Mouse (Mus musculus) ovary, adult 18-20 months (tissue): Measurements from ENCODE around the gene Ccdc188.

Source experiments
- DNase-seq: peaks from one replicate; pipeline ENCODE4 v3.0.0; 2022; ENCODE audit warnings: low spot score, mixed read lengths

The Ccdc188 gene

DNA sequence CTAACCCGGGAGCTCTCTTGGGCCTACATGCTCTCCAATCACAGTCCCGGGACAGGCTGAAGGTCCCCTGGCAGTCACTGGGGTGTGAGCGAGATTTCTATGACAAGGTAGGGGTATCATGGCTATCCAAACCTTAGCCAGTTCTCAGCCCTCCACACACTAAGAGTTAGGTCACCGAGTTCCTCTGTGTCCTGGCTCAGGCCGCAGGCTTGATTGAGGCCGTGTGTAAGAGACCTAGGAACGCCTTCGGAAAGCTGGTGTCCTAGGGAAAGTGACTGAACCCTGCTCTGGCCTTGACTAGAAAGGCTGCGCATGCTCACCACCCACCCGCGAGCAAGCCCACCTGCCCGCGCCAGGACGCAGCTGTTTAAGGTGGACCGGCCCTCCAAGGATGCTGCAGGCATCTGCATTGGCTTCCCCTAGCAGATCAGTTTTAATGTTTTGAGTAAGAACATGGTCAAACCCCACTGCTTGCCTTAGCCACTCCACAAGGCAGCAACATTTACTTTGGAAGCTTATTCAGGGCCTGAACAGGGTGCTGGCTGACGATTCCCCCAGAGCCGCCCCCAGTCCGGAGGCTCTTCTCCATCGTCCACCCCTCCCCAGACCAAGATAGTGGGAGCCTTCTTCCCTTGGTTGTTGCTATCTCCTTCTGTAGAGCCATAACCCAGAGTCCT, 17.8 kb downstream of the Ccdc188 start:
- DNase-seq = peak; percentile 69

DNA sequence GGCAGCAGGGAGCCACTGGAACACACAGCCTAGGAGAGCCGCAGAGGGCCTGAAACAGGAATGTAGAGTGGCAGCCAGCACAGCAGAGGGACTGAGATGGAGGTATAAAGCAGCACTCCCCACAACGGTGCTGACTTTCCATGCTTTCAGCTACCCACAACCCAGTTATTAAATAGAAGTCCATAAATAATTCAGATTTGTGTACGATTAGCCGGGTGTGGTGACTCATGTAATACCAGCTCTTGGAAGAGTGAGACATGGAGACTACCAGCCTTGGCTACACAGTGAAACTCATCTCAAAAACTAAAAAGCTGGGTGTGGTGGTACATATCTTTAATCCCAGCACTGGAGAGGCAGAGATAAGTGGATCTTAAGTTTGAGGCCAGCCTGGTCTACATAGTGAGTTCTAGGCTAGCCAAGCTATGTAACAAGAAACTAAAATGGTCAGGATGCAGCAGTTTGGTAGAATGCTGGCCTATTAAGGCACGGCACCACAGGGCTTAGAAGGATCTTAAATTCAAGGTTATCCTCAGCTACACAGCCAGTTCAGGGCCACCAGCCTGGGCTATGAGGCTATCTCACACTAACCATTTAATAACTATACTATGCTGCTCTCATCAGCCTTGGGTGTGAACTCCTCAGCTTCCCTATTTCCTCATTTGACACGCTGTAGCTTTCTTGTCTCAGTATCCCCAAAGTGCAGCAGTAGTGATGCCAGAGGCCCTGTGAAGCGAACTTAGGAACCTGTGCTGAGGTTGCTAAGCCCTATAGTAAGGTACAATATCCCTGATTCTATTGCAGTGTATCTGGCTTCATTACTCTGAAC, 19.2 kb downstream of the Ccdc188 start:
- DNase-seq = no peak

DNA sequence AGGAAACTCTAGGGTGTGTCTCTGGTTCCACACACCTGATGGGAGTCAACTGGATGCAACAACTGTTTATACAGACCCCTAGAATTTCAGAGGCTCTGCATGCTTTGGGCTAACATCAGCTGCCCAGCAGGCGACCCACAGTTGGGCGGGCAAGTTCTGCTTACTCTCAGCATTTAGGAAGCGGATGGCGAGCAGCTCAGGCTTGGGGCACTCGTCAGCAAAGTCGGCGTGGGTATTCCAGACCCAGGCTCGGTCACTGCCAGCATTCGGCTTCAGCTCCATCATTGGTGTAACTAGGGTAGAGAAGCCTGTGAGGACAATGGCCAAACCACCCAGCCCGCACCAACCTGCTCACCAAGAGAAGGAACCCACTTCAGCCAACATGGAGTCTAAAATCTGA, 23.9 kb downstream of the Ccdc188 start:
- no peak for DNase-seq

DNA sequence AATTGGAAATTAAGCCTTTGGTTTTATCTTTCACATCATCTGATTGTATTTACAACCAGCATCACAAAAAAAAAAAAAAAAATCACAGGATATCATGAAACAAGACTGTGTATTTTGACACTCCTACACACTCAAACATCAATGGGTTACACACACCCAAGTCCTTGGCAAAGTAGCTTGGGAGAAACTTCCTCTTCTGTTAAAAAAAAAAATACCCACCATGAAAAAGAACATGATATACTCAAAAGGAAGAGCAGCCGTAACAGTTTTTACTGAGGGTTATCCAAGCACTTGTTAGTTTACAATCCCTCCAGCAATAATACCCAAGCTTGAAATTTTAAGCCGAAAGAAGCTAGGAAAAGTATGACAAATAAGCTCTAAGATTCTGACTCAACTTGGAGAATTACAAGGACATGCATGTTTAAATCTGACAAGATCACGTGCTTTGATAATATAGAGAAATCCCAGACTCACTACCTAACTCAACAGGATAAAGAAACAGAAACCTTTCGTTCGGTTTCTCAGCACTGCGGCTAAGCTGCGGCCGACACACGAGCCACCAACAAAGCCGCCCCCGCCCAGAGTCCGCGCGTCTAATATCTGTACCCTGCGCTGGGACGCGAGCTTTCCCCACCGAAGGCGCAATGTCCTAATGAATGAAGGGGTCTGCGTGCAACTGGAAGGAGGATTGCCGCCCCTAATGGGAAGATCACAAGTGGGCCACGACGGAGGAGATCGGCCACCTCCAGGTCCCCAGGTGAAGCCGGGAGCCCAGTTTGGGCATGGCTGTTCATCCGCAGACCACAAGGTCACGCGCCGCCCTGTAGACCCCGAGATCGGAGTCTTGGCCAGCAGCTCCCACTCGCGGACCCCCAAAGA, 30.1 kb downstream of the Ccdc188 start:
- DNase-seq = no peak

DNA sequence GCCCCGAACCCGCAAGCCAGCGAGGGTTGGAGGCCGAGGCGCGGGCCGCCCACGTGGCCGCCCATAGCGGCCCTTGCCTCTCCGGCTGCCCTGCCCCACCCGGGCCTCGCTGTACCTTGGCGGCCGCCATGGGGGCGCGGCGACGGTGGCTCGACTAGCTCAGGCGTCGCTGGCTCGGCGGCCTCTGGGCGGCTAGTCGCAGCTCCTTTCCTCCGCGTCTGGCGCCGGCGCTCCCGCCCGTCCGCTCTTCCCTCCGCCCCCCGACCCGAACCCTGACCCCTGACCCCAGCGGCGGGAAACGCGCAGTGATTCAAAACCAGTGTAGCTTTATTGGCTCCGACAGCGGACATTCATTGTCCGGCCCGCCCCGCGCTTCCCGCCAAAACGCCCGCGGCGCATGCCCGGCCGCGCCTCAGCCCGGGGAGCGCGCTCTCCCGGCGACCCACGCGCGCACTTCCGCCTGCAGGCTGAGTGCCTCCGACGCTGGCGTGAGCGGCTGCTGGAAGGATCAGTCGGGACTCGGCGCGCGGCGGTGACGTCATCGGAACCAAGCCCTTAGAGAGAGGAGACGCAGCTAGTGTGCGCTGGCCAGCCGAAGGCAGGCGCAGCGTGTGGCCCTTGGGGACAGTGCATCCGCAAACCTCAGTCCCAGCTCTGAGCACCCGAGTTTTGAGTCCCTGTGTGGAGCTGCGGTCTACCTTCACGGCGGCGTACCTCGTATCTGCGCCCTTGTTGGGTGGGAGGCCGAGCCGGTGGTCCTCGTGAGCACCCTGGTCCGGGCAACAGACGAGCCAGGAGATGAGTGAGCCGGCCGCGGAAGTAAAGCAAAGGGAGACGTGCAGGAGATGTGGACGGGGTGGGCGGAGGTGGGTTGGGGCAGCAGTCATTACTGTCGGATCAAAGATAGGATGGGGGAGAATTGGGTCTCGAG, 31.0 kb downstream of the Ccdc188 start, which contains the start of the genes Trmt2a and Ranbp1:
TSS of gene Trmt2a (plus strand) at position 247 of the 931 bp plus-strand sequence.
TSS of gene Ranbp1 (minus strand) at position 300 of the 931 bp plus-strand sequence.
- DNase-seq = peak; percentile 98

DNA sequence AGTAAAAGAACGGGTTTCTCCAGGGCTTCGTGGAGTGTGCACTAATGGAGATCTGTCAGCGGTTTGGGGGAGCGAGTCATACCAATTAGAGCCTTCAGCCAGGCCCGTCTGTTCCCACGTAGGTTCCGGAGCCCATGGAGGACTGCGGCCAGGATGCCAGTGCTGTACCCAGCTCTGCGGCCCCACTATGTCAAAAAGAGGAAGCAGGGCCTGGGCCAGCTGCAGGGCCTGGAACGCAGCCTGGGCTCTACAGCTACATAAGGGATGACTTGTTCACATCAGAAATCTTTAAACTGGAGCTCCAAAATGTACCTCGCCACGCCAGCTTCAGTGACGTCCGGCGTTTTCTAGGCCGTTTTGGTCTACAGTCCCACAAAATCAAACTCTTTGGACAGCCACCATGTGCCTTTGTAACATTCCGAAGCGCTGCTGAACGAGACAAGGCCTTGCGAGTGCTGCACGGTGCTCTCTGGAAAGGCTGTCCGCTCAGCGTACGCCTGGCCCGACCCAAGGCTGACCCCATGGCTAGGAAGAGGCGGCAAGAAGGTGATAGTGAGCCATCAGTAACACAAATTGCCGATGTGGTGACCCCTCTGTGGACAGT, 31.8 kb downstream of the Ccdc188 start:
- no peak for DNase-seq

DNA sequence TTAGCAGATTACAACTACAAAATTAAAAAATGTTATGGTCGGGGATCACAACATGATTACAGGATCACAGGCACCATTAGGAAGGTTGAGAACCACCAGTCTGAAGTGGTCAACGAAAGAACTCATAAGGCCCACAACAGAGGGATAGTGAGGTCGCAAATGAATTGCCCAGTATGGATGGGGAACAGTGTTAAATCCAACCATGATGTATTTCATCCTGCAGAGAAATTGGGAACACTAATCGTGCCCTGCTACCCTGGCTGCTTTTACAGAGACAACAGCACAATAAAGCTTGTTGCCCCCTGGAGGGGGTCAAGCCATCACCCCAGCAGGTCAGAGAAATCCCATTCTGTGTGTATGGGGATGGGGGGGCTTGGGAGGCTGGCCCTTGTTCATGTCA, 32.6 kb downstream of the Ccdc188 start:
- DNase-seq = no peak

DNA sequence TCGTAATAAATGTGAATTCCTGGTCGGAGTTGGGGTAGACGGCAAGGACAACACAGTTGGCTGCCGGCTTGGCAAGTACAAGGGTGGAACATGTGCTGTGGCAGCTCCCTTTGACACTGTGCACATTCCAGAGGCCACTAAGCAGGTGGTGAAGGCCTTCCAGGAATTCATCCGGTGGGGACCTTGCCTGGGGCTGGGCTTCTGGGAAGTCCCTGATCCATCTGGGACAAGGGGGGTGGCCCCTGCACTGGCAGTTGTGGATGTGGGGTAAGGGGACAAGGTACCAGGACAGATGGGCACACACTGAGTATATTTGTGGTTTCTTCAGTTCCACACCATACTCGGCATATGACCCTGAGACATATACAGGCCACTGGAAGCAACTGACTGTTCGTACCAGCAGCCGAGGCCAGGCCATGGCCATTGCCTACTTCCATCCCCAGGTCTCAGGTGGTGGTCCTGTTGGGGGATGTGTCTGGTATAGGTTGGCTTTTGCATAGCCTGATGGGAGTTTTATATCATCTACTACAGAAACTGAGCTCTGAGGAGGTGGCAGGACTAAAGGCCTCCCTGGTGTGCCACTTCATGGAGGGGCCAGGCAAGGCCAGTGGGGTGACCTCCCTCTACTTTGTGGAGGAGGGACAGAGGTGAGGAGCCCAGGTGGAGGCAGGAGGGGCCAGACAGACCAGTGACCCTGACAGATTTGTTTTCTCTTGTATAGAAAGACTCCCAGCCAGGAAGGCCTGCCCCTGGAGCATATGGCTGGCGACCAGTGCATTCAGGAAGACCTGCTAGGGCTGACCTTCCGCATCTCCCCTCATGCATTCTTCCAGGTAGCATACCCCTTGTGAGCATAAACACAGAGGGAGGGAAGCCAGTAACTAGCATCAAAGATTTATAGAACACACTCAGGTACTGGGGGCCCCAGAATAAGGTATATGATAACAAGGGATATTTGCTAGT, 33.4 kb downstream of the Ccdc188 start:
- DNase-seq = no peak

DNA sequence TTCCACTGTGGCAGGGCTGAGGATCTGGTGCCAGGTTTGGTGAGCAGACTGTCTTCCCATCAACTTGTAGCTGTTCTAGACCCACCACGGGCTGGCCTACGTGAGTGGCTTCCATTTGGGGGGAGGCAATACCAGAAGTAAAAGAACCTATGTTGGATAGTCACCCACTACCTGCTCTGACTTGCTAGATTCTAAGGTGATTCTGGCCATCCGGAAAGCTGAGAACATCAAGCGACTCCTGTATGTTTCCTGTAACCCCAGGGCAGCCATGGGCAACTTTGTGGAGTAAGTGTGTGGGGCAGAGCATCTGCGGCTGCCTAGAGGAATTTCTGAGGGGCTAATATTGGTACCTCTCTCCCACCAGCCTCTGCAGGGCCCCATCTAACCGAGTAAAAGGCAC, 35.1 kb downstream of the Ccdc188 start:
- DNase-seq = no peak

DNA sequence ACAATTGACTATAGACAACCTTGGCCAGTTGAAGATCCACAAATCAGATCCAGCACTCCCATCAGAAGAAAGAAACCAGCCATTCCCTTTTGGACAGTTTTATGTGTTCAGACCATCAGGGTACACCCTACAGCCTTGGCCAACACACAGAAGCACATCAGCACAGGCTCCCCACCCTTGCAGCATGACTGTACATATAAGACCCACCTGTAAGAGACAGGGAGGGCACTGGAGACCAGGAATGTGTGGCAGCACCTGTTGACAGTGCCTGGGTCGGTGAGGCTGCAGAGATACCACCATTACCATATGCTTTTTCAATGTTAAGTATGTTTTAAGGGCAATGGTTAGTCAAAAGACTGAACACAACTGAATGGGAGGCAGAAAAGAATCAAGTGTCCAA, 36.2 kb downstream of the Ccdc188 start:
- no peak for DNase-seq

DNA sequence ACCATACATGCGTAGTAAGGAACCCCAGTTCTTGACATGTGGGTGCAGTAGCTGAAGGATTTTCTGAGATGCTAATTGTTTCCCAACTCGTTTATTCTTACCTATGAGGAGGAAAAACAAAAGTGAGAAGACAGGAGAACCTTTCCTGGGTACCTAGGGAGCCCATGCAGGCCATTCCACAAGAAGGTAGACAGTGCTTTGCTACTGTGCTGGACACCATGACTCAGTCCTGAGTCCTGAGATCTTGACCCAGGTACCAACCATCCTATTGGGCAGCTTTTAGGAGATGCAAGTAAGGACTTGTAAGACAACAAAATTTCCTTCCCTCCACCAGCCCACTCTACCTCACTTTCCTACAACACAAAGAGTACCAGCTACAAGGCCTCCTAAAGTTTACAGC, 40.5 kb downstream of the Ccdc188 start, which contains the start of gene Gm49776:
TSS of gene Gm49776 (minus strand) at position 101 of the 400 bp plus-strand sequence.
- DNase-seq = no peak

DNA sequence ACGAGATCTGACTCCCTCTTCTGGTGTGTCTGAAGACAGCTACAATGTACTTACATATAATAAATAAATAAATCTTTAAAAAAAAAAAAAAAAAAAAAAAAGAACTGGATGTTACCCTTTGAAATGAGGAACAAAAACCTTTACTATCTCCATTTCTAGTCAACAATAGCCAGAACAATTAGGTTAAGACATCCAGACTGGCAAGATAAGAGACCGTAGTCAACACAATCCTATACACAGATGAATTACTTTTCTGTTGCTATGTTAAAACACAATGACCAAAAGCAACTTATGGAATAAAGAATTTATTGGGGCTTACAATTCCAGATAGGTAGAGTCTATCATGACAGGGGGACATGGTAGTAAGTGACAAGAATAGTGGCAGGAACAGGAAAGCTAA, 47.3 kb downstream of the Ccdc188 start:
- DNase-seq = no peak

DNA sequence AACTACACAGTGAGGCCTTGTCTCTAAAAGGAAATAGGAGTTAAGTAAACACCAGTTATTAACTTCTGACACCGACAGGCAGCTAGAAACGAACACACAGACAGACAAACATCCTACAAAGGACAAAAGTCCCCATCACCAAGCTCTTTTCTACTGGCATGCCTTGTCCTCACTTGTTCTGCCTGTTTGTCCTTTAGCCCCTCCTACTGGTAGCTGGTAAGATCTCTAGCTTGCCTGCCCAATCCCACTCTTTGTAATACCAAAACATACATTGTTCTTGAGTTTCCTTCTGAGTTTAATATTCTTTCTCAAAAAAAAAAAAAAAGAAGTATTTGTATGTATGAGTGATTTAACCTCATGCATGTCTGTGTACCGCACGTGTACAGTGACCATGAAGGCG, 50.5 kb downstream of the Ccdc188 start:
- no peak for DNase-seq
